Mouse (Mus musculus) testis, adult 2 months (tissue): ENCODE data around the gene Ttc28. TPM values are rescaled to one million over a fixed set of nuclear protein-coding genes. Genes with fewer than 3 reads are reported as not detected.
A peak's percentile ranks its signal among the peaks of the same experiment; 100 is the strongest.
"Not testable (repeated sequence)": the region's sequence is repeated elsewhere in the genome, so short reads cannot be mapped to it uniquely, and the experiment has no call there.

Experiments
- H3K27ac ChIP-seq: fragments of 200-500 bp; 2 replicates; pipeline ENCODE4 v1.5.1; 2012; ENCODE audit warnings: low read depth, low read length; ENCODE audit not compliant: control insufficient read depth, insufficient read depth
- H3K27me3 ChIP-seq: fragments of 200-500 bp; 2 replicates; pipeline ENCODE4 v1.6.1; 2012; ENCODE audit warnings: mild to moderate bottlenecking, low read length, moderate library complexity; ENCODE audit not compliant: control insufficient read depth, insufficient read depth
- H3K36me3 ChIP-seq: fragments of 200-500 bp; 2 replicates; pipeline ENCODE4 v1.6.1; 2012; ENCODE audit warnings: mild to moderate bottlenecking, low read length; ENCODE audit not compliant: control insufficient read depth, insufficient read depth
- H3K4me1 ChIP-seq: fragments of 200-500 bp; 2 replicates; pipeline ENCODE4 v1.6.1; 2012; ENCODE audit warnings: low read length; ENCODE audit not compliant: control insufficient read depth, insufficient read depth
- H3K4me3 ChIP-seq: fragments of 200-500 bp; 2 replicates; pipeline ENCODE4 v1.5.1; 2012; ENCODE audit warnings: low read depth, mild to moderate bottlenecking, low read length, moderate library complexity, mixed read lengths; ENCODE audit not compliant: control insufficient read depth
- CTCF ChIP-seq: fragments of 200-500 bp; IDR thresholded peaks from 2 replicates; pipeline ENCODE4 v1.5.1; 2012; ENCODE audit warnings: low read depth, mild to moderate bottlenecking, inconsistent platforms, low read length, moderate library complexity; ENCODE audit not compliant: control insufficient read depth, insufficient read depth, insufficient replicate concordance
- POLR2A ChIP-seq: fragments of 200-500 bp; IDR thresholded peaks from 2 replicates; pipeline ENCODE4 v1.6.1; 2012; ENCODE audit warnings: low read depth, mild to moderate bottlenecking, inconsistent platforms, low read length, moderate library complexity; ENCODE audit not compliant: control insufficient read depth
- polyA plus RNA-seq: library from polyadenylated mRNA; depleted of rRNA; stranded (reverse); fragments of >200 nt; gene quantifications from 2 replicates; pipeline ENCODE4 v1.2.3, GENCODE M21; 2012

Ttc28 gene
- polyA plus RNA-seq, 1 experiment, result 4.6 TPM

GRCm38 (mm10) chr5:110869242-110869669 lies 10.3 kb upstream of the Ttc28 start:
- no peaks in the 10 kb centered on the region for H3K36me3 ChIP-seq

DNA sequence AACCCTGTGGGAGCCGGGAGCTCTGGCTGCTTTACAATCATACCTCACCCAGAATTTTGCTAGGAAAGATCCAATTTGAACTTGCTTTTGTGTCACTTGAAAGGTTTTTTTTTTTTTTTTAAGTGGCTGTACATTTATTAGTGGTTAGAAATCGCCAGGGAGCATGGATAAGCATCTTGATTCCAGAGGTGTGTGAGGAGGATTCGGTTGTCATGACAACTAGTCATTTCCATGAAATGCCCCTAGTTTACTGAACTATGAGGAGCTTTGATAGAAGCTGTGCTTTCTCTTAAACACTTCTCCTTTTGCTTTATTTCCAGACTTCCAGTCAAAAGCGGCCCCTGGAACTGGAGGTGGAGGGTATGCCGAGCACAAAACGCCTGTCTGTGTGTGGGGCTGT lies 6.4 kb upstream of the Ttc28 start:
- Histone ChIP-seq H3K4me1 (no peaks in the 10 kb centered on the region), H3K36me3 (no peaks in the 10 kb centered on the region), H3K4me3 (no peak overlapping the region), H3K27ac (no peak overlapping the region), H3K27me3 (no peaks in the 10 kb centered on the region)
- TF ChIP-seq CTCF (no peak), POLR2A (no peak)

More at GRCm38 (mm10) chr5:110869242-110869669, 10.3 kb upstream of the Ttc28 start:
- H3K27ac ChIP-seq, result no peak overlapping the region
- H3K4me3 ChIP-seq, result no peak overlapping the region
- no peak for TF ChIP-seq POLR2A
- TF ChIP-seq CTCF, result no peak
- no peaks in the 10 kb centered on the region for H3K27me3 ChIP-seq
- H3K4me1 ChIP-seq, result no peaks in the 10 kb centered on the region

DNA sequence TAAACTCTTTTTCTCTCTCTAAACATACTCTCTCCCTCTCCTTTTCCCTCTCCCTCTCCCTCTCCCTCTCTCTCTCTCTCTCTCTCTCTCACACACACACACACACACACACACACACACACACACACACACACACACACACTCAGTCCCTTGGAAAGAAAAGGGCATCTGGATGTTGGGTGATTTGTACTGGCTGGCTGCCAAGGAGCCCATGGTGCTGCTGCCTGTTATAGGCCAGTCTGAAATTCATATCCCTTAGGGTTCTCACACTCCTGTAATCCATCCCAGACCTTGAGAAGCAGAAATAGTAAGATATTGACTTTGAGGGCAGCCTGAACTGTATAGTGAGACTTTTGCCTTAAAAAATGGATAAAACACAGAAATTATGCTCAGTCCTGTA lies 4.9 kb upstream of the Ttc28 start:
- Histone ChIP-seq H3K4me1 (peaks cover 6% of the 10 kb centered on the region), H3K27ac (no peak overlapping the region), H3K36me3 (no peaks in the 10 kb centered on the region), H3K4me3 (no peak overlapping the region), H3K27me3 (no peaks in the 10 kb centered on the region)
- TF ChIP-seq POLR2A (no peak), CTCF (no peak)

DNA sequence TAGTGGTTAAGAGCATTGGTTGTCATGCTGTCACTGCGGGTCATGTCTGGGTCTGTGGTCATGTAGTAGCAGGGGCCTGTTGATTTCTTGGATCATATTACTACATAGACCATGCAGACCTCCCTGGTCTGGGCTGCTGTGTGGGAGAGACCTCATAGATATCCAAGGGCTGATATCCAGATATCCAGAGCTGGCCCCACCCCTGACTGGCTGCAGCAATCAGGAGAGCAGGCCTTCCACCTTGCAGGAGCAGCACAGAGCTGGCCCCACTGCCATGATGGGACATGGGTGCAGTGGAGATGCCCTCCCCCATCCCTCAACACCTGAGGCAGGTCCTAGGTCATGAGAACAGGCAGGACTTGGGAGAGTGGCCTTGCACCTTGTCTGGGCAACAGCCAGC lies 4.3 kb upstream of the Ttc28 start:
- no peak for TF ChIP-seq CTCF
- no peak for TF ChIP-seq POLR2A
- Histone ChIP-seq H3K4me1 (peaks cover 6% of the 10 kb centered on the region), H3K36me3 (no peaks in the 10 kb centered on the region), H3K27ac (no peak overlapping the region), H3K4me3 (no peak overlapping the region), H3K27me3 (no peaks in the 10 kb centered on the region)

DNA sequence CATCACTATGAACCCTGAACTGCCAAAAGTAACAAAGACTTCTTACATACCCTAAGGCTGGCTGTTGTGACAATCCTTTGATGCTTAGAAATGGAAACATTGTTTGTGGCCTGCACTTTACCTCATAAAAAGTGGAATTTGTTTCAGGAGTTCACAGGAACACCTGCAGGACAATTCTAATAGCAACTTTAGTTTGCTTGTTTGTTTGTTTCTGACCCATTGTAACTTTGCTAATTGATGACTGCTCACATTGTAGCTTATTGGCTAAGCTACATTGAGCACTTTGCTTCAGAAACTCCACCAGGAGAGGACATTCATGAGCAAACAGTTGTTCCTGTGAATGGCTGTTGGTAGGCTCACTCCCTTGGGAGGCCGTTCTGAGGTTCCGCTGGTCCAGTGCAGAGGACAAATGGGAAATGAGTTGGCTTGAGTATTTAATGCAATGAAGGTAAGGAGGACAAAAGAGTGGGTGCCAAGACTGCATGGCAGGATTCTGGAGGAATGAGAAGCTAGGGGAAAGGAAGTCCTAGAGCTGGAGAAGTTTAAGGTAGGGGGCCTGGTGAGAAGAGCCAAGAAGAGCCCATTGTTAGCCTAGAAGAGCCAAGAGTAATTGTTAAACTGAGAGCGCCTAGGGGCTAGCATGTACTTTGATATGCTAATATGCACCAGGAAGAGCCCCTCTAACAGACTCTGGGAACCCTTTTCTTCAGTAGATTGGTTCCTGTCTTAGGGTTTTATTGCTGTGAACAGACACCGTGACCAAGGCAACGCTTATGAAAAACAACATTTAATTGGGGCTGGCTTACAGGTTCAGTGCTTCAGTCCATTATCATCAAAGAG lies 1.7 kb upstream of the Ttc28 start:
- H3K4me1 ChIP-seq, result peaks cover 9% of the 10 kb centered on the region
- H3K27ac ChIP-seq, result no peak overlapping the region
- no peak for TF ChIP-seq CTCF
- no peak overlapping the region for H3K4me3 ChIP-seq
- no peaks in the 10 kb centered on the region; the same call in 1 of the 2 replicates for H3K36me3 ChIP-seq
- no peaks in the 10 kb centered on the region for H3K27me3 ChIP-seq

- H3K36me3 ChIP-seq, H3K4me3 ChIP-seq, H3K4me1 ChIP-seq, H3K27me3 ChIP-seq, H3K27ac ChIP-seq: not testable (repeated sequence)
Measured at GRCm38 (mm10) chr5:110878526-110878925, 1.1 kb upstream of the Ttc28 start.

- Histone ChIP-seq H3K36me3 (no peaks in the 10 kb centered on the region; the same call in 1 of the 2 replicates), H3K4me3 (peak overlapping the region; percentile 100), H3K4me1 (peaks cover 9% of the 10 kb centered on the region), H3K27ac (peak overlapping the region; percentile 68), H3K27me3 (no peaks in the 10 kb centered on the region)
- TF ChIP-seq POLR2A (no peak), CTCF (no peak)
Measured at GRCm38 (mm10) chr5:110879042-110879441, 561 bp upstream of the Ttc28 start.

DNA sequence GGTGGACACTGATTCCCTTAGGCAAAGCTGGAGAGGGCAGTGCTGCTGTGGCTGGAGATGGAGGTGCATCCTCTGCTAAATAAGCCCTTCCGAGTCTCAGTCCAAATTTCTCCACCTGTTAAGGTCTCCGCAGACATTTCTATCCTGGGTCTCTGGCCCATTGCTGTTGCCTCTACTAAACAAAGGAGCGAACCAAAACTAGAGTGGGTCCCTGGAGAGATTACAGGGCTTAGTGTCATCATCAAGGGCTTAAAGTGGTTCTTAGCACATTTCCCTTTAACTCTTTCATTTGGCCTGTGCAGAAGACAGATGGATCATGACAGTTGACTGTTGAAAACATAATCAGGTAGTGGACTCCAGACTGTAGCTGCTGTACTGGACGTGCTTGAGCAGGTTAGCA lies 9.0 kb downstream of the Ttc28 start:
- TF ChIP-seq POLR2A, result no peak
- no peak for TF ChIP-seq CTCF

More for the DNA sequence above, 9.0 kb downstream of the Ttc28 start:
- Histone ChIP-seq H3K36me3 (peaks cover 2% of the 10 kb centered on the region; the same call in 1 of the 2 replicates), H3K27ac (no peak overlapping the region), H3K4me1 (no peaks in the 10 kb centered on the region), H3K4me3 (no peak overlapping the region), H3K27me3 (no peaks in the 10 kb centered on the region)
